Mouse (Mus musculus): Measurements from ENCODE around the gene Dag1. TPM values are rescaled to one million over a fixed set of nuclear protein-coding genes. Genes with fewer than 3 reads are reported as not detected.

Dag1 gene
- polyA plus RNA-seq (2015; fragmentation: Nextera tagmentation; extraction: Ambion mirVana), result 74.7 and 90.6 TPM in 2 replicates

DNA sequence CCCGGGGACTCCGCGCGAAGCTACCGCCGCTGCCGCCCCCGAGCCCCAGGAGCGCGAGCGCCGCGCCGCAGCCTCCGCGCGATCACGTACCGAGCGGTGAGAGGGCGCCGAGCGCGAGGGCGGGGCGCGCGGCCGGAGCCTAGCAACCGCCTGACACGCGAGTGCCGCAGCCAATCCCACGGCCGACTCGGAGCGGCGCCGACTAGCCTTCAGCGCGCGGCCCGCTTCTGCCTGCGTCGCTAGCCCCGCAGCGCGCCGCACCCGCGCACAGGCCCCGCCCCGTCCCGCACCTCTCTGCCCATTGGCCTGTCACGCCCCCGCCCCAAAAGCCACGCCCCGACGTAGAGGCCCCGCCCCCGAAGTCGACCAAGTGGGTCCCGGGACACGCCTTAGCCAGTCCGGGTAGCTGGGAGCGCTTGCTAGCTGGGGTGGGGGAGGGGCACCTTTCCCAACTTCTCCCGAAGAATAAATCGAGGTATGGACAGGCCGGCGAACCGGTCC lies at the start of gene Dag1:
Gene Dag1, minus strand, starts transcription at position 269 of the 501 bp plus-strand sequence.
- H3K27me3 ChIP-seq (replicated peaks), result no peaks in the 10 kb centered on the region
- no peaks in the 10 kb centered on the region for H3K36me3 ChIP-seq
- no peaks in the 10 kb centered on the region for H3K9me3 ChIP-seq
- under 1% methylated on average over 71 of the region's 71 CpGs for WGBS
- peak within 1 kb of the TSS; percentile 96 for H3K27ac ChIP-seq
- peak within 1 kb of the TSS; percentile 65 for H3K9ac ChIP-seq
- peak; percentile 97 for ATAC-seq (ENCODE audit: insufficient read depth, low FRiP score, low read depth)
- peak within 1 kb of the TSS; percentile 72 for H3K4me2 ChIP-seq
- peak within 1 kb of the TSS; percentile 67 for H3K4me3 ChIP-seq (replicated peaks)
- peaks cover 30% of the 10 kb centered on the region for H3K4me1 ChIP-seq

DNA sequence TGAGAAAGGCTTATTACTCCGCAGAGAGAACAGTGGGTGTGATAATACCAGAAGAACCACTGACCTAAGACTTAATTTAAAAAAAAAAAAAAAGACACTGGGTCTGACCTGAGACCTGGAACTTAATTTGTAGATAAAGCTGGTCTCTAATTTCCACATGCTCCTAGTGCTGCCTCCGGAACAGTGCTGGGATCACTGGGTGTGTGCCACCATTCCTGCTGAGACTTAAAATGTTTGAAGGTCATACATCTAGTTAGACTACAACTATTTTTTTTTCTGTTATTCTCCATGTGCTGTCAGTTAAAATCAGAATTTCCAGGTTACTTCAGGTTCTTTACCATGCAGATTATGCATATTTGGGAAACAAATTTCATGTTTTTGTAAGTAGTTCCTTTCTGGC lies 44.4 kb upstream of the Dag1 start:
- WGBS, result 47% methylated on average over 2 of the region's 2 CpGs
- Histone ChIP-seq H3K4me3 (replicated peaks) (peak overlapping the region; percentile 36), H3K9ac (0 out of 2 replicates have a peak overlapping the region, but pooled peaks have one; percentile 2), H3K4me2 (peak overlapping the region; percentile 70), H3K36me3 (peaks cover 10% of the 10 kb centered on the region; the same call in 1 of the 2 replicates), H3K4me1 (peaks cover 13% of the 10 kb centered on the region), H3K9me3 (no peaks in the 10 kb centered on the region), H3K27ac (no peak overlapping the region), H3K27me3 (replicated peaks) (no peaks in the 10 kb centered on the region)
- ATAC-seq (ENCODE audit: insufficient read depth, low FRiP score, low read depth), result no peak

DNA sequence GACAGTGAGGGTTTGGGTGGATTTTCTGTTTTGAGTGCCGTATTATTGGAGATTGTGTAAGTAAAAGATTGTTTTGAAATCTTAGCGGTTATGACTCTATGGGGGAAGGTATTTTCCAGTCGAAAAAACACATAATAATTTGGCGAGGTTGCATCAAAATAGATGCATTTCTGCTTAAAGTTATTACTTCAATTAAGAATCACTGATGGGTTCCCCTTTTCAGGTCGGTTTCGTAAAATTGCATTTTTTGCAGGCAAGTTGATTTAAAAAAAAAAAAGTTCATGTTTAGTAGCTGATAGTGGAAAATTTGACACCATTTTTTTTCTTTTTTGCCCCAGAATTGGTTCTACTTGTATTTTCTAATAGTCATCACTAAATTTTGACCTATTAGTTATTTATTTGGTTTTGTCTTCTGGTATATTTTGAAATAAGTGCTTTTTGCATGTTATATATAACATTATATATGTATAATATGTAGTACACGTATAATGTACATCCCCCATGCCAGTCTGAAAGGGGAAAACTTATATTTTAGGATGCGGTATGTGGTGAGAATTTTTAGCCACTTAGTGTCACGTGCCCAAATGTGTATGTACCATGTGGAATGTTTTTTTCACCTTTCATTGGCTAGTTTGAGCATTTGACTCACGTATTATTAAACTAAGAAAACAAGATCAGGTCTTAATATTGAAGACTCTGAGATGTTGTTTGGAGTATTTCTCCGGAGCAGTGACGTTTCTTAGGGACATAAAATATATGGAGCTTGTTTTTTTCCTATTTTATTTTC lies 43.5 kb upstream of the Dag1 start:
- Histone ChIP-seq H3K27me3 (replicated peaks) (no peaks in the 10 kb centered on the region), H3K36me3 (peaks cover 8% of the 10 kb centered on the region; the same call in 1 of the 2 replicates), H3K4me1 (peaks cover 13% of the 10 kb centered on the region), H3K9me3 (no peaks in the 10 kb centered on the region), H3K9ac (peak overlapping the region; percentile 72; the same call in 1 of the 2 replicates), H3K4me3 (replicated peaks) (peak overlapping the region; percentile 58), H3K4me2 (peak overlapping the region; percentile 70), H3K27ac (peak overlapping the region; percentile 98)
- 7% methylated on average over 12 of the region's 12 CpGs for whole genome bisulfite sequencing
- ATAC-seq (ENCODE audit: insufficient read depth, low FRiP score, low read depth), result no peak

DNA sequence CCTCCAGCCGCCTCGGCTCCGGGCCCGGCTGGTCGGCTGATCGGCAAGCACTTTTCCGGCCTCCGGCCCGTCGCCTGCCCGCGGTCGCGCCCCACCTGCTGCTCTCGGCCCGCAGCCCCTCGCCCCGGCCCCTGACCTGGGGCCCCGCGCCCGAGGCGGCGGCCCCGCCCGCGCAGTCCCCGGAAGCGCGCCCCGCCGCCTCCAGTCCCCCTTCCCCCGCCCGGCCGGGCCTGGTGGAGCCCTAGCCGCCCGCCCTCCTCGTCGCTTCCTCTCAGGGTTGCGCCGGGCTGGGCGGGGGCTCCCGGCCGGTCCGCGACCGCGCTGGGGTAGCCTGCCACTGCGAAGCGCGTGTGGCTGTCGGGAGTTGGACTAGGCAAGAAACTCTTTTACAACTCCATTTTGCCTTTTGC lies 42.8 kb upstream of the Dag1 start:
- no peaks in the 10 kb centered on the region for H3K27me3 ChIP-seq (replicated peaks)
- ATAC-seq (ENCODE audit: insufficient read depth, low FRiP score, low read depth), result peak; percentile 82
- peaks cover 8% of the 10 kb centered on the region; the same call in 1 of the 2 replicates for H3K36me3 ChIP-seq
- peak overlapping the region; percentile 58 for H3K4me3 ChIP-seq (replicated peaks)
- H3K9me3 ChIP-seq, result no peaks in the 10 kb centered on the region
- 0% methylated on average over 43 of the region's 51 CpGs for WGBS
- H3K4me1 ChIP-seq, result peaks cover 13% of the 10 kb centered on the region
- H3K27ac ChIP-seq, result peak overlapping the region; percentile 98
- H3K4me2 ChIP-seq, result peak overlapping the region; percentile 70
- H3K9ac ChIP-seq, result peak overlapping the region; percentile 72

DNA sequence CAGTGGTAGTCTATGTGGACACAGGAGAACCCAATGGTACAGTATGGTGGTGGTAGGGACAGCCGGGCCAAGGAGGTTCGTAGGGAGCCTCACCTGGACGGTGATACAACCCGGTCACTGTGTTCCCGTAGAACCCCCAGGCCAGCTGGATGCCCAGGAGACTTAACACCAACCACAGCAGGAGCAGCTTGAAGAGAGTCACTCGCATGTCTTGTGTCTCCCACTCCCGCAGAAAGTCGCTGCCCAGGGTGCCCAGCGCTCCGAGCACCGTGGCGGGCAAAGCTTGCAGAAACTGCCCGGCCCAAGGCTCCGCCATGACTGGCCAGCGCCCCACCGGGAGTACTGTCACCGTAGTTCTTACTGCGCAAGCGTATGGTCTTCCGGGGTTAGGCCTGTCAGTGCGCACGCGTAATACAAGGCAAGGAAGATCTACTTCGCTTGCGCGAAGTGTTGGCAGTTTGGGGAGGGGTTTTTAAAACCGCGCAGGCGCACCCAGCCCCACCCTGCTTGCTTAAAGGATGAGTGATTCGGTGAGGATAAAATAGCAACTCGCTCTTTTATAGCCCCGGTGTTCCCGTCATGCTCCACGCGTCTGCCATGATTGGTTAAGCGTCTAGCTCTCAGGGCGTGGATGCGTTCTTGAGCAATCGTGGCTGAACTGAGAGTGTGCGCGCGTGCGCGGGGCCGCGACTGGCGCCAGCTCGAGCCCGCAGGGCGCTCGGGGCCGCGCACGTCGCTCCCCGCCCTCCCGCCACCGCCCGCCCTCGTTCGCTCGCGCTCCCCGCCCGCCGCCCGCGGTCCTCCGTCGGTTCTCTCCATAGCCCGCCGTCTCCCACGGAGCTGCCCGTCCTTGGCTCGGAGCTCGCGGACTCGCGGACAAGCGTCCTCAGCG lies 42.1 kb upstream of the Dag1 start, which contains the start of the genes Rhoa and Tcta:
Gene Rhoa, plus strand, starts transcription at position 501 of the 892 bp plus-strand sequence.
Gene Tcta, minus strand, starts transcription at position 532 of the 892 bp plus-strand sequence.
- Histone ChIP-seq H3K4me2 (peak within 1 kb of the TSS; percentile 70), H3K9ac (peak within 1 kb of the TSS; percentile 76), H3K9me3 (no peaks in the 10 kb centered on the region), H3K4me1 (peaks cover 13% of the 10 kb centered on the region), H3K27me3 (replicated peaks) (no peaks in the 10 kb centered on the region), H3K36me3 (peaks cover 8% of the 10 kb centered on the region; the same call in 1 of the 2 replicates), H3K4me3 (replicated peaks) (peak within 1 kb of the TSS; percentile 58), H3K27ac (peak within 1 kb of the TSS; percentile 98)
- ATAC-seq (ENCODE audit: insufficient read depth, low FRiP score, low read depth), result peak; percentile 94
- under 1% methylated on average over 77 of the region's 81 CpGs for WGBS

DNA sequence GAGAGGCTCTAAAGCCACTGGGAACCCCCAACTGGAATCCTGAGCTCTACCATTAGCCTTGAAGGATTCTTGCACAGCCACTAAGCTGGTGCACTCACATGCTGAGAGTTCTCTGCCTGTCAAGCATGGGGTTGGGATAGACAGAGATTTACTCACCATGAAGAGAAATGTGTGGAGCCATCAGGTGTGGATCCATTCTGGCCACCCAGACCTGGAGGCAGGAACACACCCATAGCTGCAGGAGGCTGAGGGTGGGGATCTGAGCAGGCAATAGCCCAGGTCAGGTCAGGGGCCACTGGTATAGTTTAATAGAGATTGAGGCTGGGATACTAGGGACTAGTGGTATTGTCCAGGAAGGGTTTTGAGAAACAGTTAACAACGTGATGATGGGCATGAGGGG lies 41.4 kb upstream of the Dag1 start:
- Histone ChIP-seq H3K4me3 (replicated peaks) (peak overlapping the region; percentile 58), H3K27ac (peak overlapping the region; percentile 91), H3K27me3 (replicated peaks) (no peaks in the 10 kb centered on the region), H3K36me3 (peaks cover 8% of the 10 kb centered on the region; the same call in 1 of the 2 replicates), H3K4me1 (peaks cover 13% of the 10 kb centered on the region), H3K4me2 (peak overlapping the region; percentile 65), H3K9ac (peak overlapping the region; percentile 76), H3K9me3 (no peaks in the 10 kb centered on the region)
- 5% methylated on average over 1 of the region's 1 CpGs for WGBS
- ATAC-seq (ENCODE audit: insufficient read depth, low FRiP score, low read depth), result no peak

DNA sequence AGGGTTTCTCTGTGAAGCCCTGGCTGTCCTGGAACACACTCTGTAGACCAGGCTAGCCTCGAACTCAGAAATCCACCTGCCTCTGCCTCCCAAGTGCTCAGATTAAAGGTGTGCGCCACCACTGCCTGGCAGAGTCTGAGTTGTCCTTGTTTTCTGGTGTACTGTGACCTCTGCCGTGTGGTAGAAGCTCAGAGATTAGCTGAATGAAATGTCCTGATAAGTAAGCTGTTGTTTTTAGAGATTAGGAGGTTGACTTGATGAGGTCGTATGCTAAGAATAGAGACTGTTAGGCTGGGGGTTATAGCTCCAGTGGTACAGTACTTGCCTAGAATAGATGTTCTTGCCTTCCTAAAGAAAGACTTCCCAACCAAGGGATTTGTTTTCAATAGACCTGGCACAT lies 41.0 kb upstream of the Dag1 start:
- ATAC-seq (ENCODE audit: insufficient read depth, low FRiP score, low read depth), result no peak
- Histone ChIP-seq H3K4me1 (peaks cover 13% of the 10 kb centered on the region), H3K27ac (peak overlapping the region; percentile 91), H3K36me3 (peaks cover 8% of the 10 kb centered on the region; the same call in 1 of the 2 replicates), H3K9ac (no peak overlapping the region), H3K4me3 (replicated peaks) (peak overlapping the region; percentile 58), H3K27me3 (replicated peaks) (no peaks in the 10 kb centered on the region), H3K9me3 (no peaks in the 10 kb centered on the region), H3K4me2 (peak overlapping the region; percentile 65)
- WGBS, result 64% methylated on average over 4 of the region's 4 CpGs

DNA sequence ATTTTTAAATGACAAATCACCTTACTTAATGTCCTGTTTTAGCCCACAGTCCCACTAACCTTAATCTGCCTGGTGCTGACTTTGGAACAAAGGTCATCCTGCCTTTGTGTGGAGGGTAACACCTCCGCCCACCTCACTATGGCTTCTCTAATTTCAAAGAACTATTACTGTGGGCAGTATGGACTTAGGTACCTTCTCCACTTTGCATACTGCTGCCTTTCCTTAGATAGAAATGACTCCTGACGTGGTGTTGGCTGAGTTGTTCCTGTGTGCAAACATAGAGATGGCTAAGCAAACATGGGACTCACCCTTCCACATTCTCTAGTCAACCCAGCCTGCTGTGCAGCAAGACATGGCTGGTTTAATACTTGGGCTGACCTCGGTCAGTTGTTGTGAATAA lies 38.1 kb upstream of the Dag1 start:
- 0 out of 2 replicates have a peak, but pooled peaks have one; percentile 8 for ATAC-seq (ENCODE audit: insufficient read depth, low FRiP score, low read depth)
- WGBS, result 65% methylated on average over 3 of the region's 3 CpGs
- no peak overlapping the region for H3K4me3 ChIP-seq (replicated peaks)
- peak overlapping the region; percentile 74; the same call in 1 of the 2 replicates for H3K27ac ChIP-seq
- H3K36me3 ChIP-seq, result peaks cover 8% of the 10 kb centered on the region; the same call in 1 of the 2 replicates
- no peaks in the 10 kb centered on the region for H3K9me3 ChIP-seq
- H3K4me2 ChIP-seq, result no peak overlapping the region
- peaks cover 8% of the 10 kb centered on the region for H3K4me1 ChIP-seq
- no peak overlapping the region for H3K9ac ChIP-seq
- H3K27me3 ChIP-seq (replicated peaks), result no peaks in the 10 kb centered on the region

DNA sequence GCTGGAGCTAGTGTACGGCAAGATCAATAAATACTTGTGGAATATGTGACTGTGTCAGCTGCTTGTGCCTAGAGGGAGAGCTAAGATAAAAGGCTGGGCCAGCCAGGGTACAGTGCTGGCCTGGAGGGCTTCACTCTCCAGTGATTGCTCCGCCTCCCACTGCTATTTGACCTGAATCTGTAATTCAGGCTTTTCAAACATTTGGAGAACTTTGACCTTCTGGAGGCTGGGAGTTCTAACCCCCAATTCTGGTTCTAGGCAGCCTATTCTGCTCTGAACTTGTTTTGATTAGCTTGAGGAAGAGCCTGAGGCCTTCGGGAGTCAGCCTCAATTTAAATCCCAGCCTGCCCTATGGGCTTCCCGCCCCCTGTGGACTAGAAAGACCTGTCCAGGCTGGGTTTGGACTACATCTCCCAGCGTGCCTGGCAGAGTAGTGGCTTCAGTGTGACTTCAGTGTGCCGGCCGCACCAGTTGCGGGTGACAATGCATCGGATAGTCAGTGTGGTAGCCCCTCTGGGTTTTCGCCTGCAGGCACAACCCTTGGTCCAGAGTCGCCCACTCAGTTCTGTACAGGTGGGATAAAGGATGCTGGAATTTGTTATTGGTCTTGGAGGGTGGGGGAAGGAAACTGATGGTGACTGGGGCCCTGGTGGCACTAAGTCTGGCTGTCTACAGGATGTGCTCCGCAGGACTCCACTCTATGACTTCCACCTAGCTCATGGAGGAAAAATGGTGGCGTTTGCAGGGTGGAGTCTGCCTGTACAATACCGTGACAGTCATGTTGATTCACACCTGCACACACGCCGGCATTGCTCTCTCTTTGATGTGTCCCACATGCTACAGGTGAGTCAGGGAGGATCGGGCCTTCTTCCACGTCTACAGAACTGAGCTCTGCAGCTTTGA lies 32.9 kb upstream of the Dag1 start, which contains the start of gene Amt:
Gene Amt, plus strand, starts transcription at position 401 of the 903 bp plus-strand sequence.
- Histone ChIP-seq H3K36me3 (no peaks in the 10 kb centered on the region), H3K27me3 (replicated peaks) (no peaks in the 10 kb centered on the region), H3K9me3 (no peaks in the 10 kb centered on the region), H3K9ac (no peak within 1 kb of the TSS), H3K4me2 (peak within 1 kb of the TSS; percentile 39), H3K4me3 (replicated peaks) (peak within 1 kb of the TSS; percentile 18), H3K27ac (peak within 1 kb of the TSS; percentile 68), H3K4me1 (no peaks in the 10 kb centered on the region)
- ATAC-seq (ENCODE audit: insufficient read depth, low FRiP score, low read depth), result peak; percentile 84
- 22% methylated on average over 18 of the region's 18 CpGs for WGBS

DNA sequence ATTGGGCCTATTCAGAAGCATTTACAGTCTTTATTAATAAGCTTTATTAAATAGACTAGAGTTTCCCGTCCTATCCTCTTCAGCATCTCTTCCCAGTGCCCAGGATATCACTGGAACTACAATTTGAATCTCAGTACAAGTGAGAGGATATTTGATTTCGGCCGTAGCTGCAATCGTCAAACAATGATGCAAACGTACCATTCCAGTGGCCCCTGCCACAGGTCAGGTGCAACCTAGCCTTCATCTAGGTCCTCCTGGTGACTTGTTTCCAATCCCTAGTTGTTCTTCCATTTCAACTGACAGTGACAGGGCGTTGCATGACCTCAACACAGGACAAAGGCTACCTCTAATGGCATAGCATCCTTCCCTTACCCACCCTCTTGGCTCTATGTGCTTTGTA lies 27.0 kb upstream of the Dag1 start:
- Histone ChIP-seq H3K9me3 (no peaks in the 10 kb centered on the region), H3K4me3 (replicated peaks) (peak overlapping the region; percentile 59), H3K36me3 (no peaks in the 10 kb centered on the region), H3K9ac (peak overlapping the region; percentile 27; the same call in 1 of the 2 replicates), H3K4me1 (peaks cover 4% of the 10 kb centered on the region; the same call in 1 of the 2 replicates), H3K27me3 (replicated peaks) (no peaks in the 10 kb centered on the region), H3K4me2 (peak overlapping the region; percentile 65), H3K27ac (peak overlapping the region; percentile 24; the same call in 1 of the 2 replicates)
- WGBS, result 38% methylated on average over 6 of the region's 6 CpGs
- no peak for ATAC-seq (ENCODE audit: insufficient read depth, low FRiP score, low read depth)
